Mouse (Mus musculus) liver, embryonic 14.5 days (tissue): ENCODE data around the gene Megf11. TPM values are rescaled to one million over a fixed set of nuclear protein-coding genes. Genes with fewer than 3 reads are reported as not detected.
A peak's percentile ranks its signal among the peaks of the same experiment; 100 is the strongest.
"Not testable (repeated sequence)": the region's sequence is repeated elsewhere in the genome, so short reads cannot be mapped to it uniquely, and the experiment has no call there.

ENCODE experiments used
- ATAC-seq: fragments of 200-750 bp; cut with Nextera tagmentation; 2 replicates; pipeline ENCODE4 v1.8.0; 2017; ENCODE audit warnings: moderate number of reproducible peaks, mild to moderate bottlenecking, moderate library complexity; ENCODE audit not compliant: insufficient read depth
- DNase-seq, 3 experiments: peaks; one replicate each; pipeline ENCODE4 v3.0.0-alpha.2; 2012 to 2013; ENCODE audit warnings: low read depth in 3 of 3, low spot score in 3 of 3
- H3K27ac ChIP-seq: fragments of 300-500 bp; sonication (generic); 2 replicates; pipeline ENCODE4 v1.5.1; 2014; ENCODE audit warnings: moderate library complexity, mild to moderate bottlenecking, control low read depth, inconsistent platforms
- H3K27me3 ChIP-seq: fragments of 300-500 bp; sonication (generic); 2 replicates; pipeline ENCODE4 v1.6.1; 2014; ENCODE audit warnings: mild to moderate bottlenecking, low read length, moderate library complexity; ENCODE audit not compliant: control insufficient read depth, insufficient read depth
- H3K36me3 ChIP-seq: fragments of 300-500 bp; sonication (generic); replicated peaks from 2 replicates; pipeline ENCODE4 v1.6.1; 2014; ENCODE audit warnings: low read depth; ENCODE audit not compliant: control insufficient read depth, insufficient read depth
- H3K4me1 ChIP-seq, 2 experiments: fragments of 200-500 bp in 1 of 2; fragments of 300-500 bp in 1 of 2; sonication (generic) in 1 of 2; replicated peaks; 2 replicates each; pipeline ENCODE4 v1.6.1; 2012 to 2014; ENCODE audit warnings: antibody characterized with exemption in 1 of 2, inconsistent platforms in 1 of 2, low read length in 1 of 2; ENCODE audit not compliant: control insufficient read depth in 2 of 2, insufficient read depth in 2 of 2
- H3K4me2 ChIP-seq: fragments of 300-500 bp; sonication (generic); 2 replicates; pipeline ENCODE4 v1.6.1; 2014; ENCODE audit warnings: low read depth, mild to moderate bottlenecking, control low read depth, moderate library complexity
- H3K4me3 ChIP-seq, 2 experiments: fragments of 200-500 bp in 1 of 2; fragments of 300-500 bp in 1 of 2; sonication (generic) in 1 of 2; 2 replicates each; pipeline ENCODE4 v1.5.1; 2012 to 2014; ENCODE audit warnings: low read depth in 2 of 2, low read length in 2 of 2, mild to moderate bottlenecking in 2 of 2, control low read depth in 1 of 2, inconsistent platforms in 1 of 2, moderate library complexity in 1 of 2; ENCODE audit not compliant: insufficient read depth in 1 of 2
- H3K9ac ChIP-seq: fragments of 300-500 bp; sonication (generic); replicated peaks from 2 replicates; pipeline ENCODE4 v1.6.1; 2014; ENCODE audit warnings: mild to moderate bottlenecking, control low read depth, moderate library complexity
- H3K9me3 ChIP-seq: fragments of 300-500 bp; sonication (generic); 2 replicates; pipeline ENCODE4 v1.6.1; 2016; ENCODE audit warnings: low read length, mixed read lengths; ENCODE audit not compliant: control insufficient read depth
- CTCF ChIP-seq: IDR thresholded peaks from 2 replicates; pipeline ENCODE4 v1.5.1; 2016; ENCODE audit warnings: antibody characterized with exemption, low read depth, control low read depth
- EP300 ChIP-seq: IDR thresholded peaks from 2 replicates; pipeline ENCODE4 v1.6.1; 2016; ENCODE audit warnings: antibody characterized with exemption, low read depth
- WGBS: fragments of 180-500 bp; shearing (Covaris S2); extraction: QIAGEN DNeasy Blood & Tissue Kit; methylation state at CpG from one replicate; pipeline ENCODE4 v1.1.7; 2014; ENCODE audit not compliant: insufficient replicate concordance; 5-methylcytosine and 5-hydroxymethylcytosine counted together
- polyA plus RNA-seq, 2 experiments: library from polyadenylated mRNA; depleted of rRNA in 1 of 2; stranded (reverse) in 1 of 2; unstranded in 1 of 2; fragments of >200 nt; fragmentation: Nextera tagmentation in 1 of 2; extraction: Ambion mirVana in 1 of 2; gene quantifications; 2 replicates each; pipeline versions ENCODE4 v1.2.1 to v1.2.3; 2012 to 2014

Megf11 gene
- polyA plus RNA-seq, 2 experiments = 0.18 to 0.28 TPM

GRCm38 (mm10) chr9:64473695-64474094 lies 88.3 kb downstream of the Megf11 start:
- ATAC-seq (no peak), DNase-seq (no peak)
- Histone ChIP-seq H3K4me2 (no peak overlapping the region), H3K4me3 (no peak overlapping the region), H3K4me1 (peaks cover 19 to 21% of the 10 kb centered on the region in 2 experiments), H3K27ac (0 out of 2 replicates have a peak overlapping the region, but pooled peaks have one; percentile 31), H3K27me3 (no peaks in the 10 kb centered on the region), H3K36me3 (no peaks in the 10 kb centered on the region), H3K9ac (no peak overlapping the region), H3K9me3 (no peaks in the 10 kb centered on the region)
- WGBS = 36% methylated on average over 4 of the region's 4 CpGs
- TF ChIP-seq EP300 = no peak
- no peak for TF ChIP-seq CTCF

GRCm38 (mm10) chr9:64474142-64474541 lies 88.7 kb downstream of the Megf11 start:
- ATAC-seq = no peak
- no peak overlapping the region for H3K9ac ChIP-seq
- no peak for TF ChIP-seq EP300
- no peak for TF ChIP-seq CTCF

GRCm38 (mm10) chr9:64475942-64476341 lies 90.5 kb downstream of the Megf11 start:
- Histone ChIP-seq H3K4me3 (no peak overlapping the region), H3K4me1 (peaks cover 19 to 25% of the 10 kb centered on the region in 2 experiments), H3K4me2 (no peak overlapping the region), H3K36me3 (no peaks in the 10 kb centered on the region), H3K27me3 (no peaks in the 10 kb centered on the region), H3K9ac (no peak overlapping the region; the same call in 1 of the 2 replicates), H3K27ac (no peak overlapping the region), H3K9me3 (no peaks in the 10 kb centered on the region)
- ATAC-seq = no peak
- WGBS = 36% methylated on average over 2 of the region's 2 CpGs
- no peak for TF ChIP-seq CTCF
- TF ChIP-seq EP300 = no peak
- DNase-seq = no peak

More at GRCm38 (mm10) chr9:64474142-64474541, 88.7 kb downstream of the Megf11 start:
- Histone ChIP-seq H3K4me2 (no peak overlapping the region), H3K36me3 (no peaks in the 10 kb centered on the region), H3K4me3 (no peak overlapping the region), H3K27ac (no peak overlapping the region), H3K27me3 (no peaks in the 10 kb centered on the region), H3K9me3 (no peaks in the 10 kb centered on the region), H3K4me1 (peaks cover 19 to 21% of the 10 kb centered on the region in 2 experiments)
- WGBS = 46% methylated on average over 4 of the region's 4 CpGs
- DNase-seq = no peak

DNA sequence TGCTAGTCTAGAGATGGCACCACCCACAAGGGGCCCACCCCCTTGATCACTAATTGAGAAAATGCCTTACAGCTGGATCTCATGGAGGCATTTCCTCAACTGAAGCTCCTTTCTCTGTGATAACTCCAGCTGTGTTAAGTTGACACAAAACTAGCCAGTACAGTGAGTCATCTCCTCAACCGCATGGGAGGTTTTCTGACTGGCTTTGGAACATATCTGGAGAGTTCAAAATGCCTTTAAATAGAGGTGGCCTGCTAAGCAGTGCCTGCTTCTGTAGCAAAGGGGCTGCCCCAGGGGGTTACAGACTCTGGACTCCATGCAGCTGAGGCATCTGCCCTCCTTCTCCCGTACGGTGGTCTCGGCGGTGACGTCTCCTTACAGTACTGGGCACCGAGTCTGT lies 92.0 kb downstream of the Megf11 start:
- H3K4me3 ChIP-seq, H3K9ac ChIP-seq, DNase-seq: not testable (repeated sequence)

DNA sequence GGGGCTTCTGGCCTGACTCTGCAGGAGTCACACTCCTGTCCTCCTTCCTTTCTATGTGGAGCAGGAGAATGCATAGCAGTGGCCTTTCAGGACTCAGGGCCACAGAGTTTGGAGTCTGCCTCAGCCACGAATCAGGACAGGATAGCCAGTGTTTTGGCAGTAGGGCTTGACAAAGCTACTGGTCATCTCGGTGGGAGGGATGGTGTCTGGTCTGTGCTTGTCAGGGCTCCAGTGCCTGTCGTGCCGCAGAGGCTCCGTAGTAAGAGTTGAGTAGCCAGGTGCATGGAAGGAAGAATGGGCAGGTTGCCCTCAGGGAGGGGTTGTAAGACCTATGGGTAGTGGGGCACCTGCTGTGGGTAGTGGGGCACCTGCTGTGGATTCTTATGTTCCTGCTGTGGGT lies 96.7 kb downstream of the Megf11 start:
- H3K4me1 ChIP-seq = 0 out of 4 replicates have a peak, but pooled peaks cover 0 to 4% of the 10 kb centered on the region in 2 experiments
- 65% methylated on average over 5 of the region's 5 CpGs for WGBS

More for the DNA sequence above, 92.0 kb downstream of the Megf11 start:
- not testable (repeated sequence) for H3K27ac ChIP-seq, H3K27me3 ChIP-seq, ATAC-seq, H3K4me2 ChIP-seq, H3K9me3 ChIP-seq, H3K36me3 ChIP-seq
- H3K4me1 ChIP-seq = peaks cover 13 to 18% of the 10 kb centered on the region in 2 experiments
- 78% methylated on average over 7 of the region's 7 CpGs for WGBS

More for the DNA sequence above, 96.7 kb downstream of the Megf11 start:
- Histone ChIP-seq H3K27me3 (no peaks in the 10 kb centered on the region), H3K4me3 (no peak overlapping the region), H3K36me3 (no peaks in the 10 kb centered on the region), H3K9me3 (no peaks in the 10 kb centered on the region), H3K27ac (no peak overlapping the region), H3K9ac (no peak overlapping the region), H3K4me2 (no peak overlapping the region)
- DNase-seq (no peak), ATAC-seq (no peak)
- TF ChIP-seq CTCF (no peak), EP300 (no peak)
